Comparison of ENCODE assay signal across 8 mouse cellular contexts in genomic region chr2:125122288-125122623, GRCm38 (mm10). TPM values are rescaled to one million over a fixed set of nuclear protein-coding genes. Genes with fewer than 3 reads are reported as not detected.
DNase-seq lines count a peak whose midpoint lies in the region; ATAC-seq lines count a peak whose summit lies in the region.

No protein-coding gene starts in this region.

- H3K9me3 ChIP-seq in heart, embryonic 12.5 days (replicated peaks), result no peaks in the 10 kb centered on the region
- no peaks in the 10 kb centered on the region for H3K9me3 ChIP-seq in hindbrain, embryonic 11.5 days (ENCODE audit: control insufficient read depth, low read length)
- no peaks in the 10 kb centered on the region for H3K9me3 ChIP-seq in midbrain, embryonic 10.5 days (replicated peaks)

- H3K4me3 ChIP-seq in heart, embryonic 12.5 days, result peak overlapping the region; percentile 75
- H3K4me3 ChIP-seq in hindbrain, embryonic 11.5 days (ENCODE audit: low read depth, low read length), result peak overlapping the region; percentile 78
- H3K4me3 ChIP-seq in midbrain, embryonic 10.5 days, result peak overlapping the region; percentile 88

- WGBS in heart, embryonic 12.5 days, result 11% methylated on average over 4 of the region's 4 CpGs
- 9% methylated on average over 4 of the region's 4 CpGs for WGBS in hindbrain, embryonic 11.5 days
- WGBS in midbrain, embryonic 10.5 days, result 12% methylated on average over 4 of the region's 4 CpGs

- no peaks in the 10 kb centered on the region for H3K27me3 ChIP-seq in heart, embryonic 12.5 days (replicated peaks)
- H3K27me3 ChIP-seq in hindbrain, embryonic 11.5 days (ENCODE audit: control insufficient read depth, insufficient read depth, low read length), result no peaks in the 10 kb centered on the region
- H3K27me3 ChIP-seq in midbrain, embryonic 10.5 days (ENCODE audit: low read depth, poor library complexity, severe bottlenecking), result 0 out of 2 replicates have a peak, but pooled peaks cover 3% of the 10 kb centered on the region

- H3K9ac ChIP-seq in heart, embryonic 12.5 days, result peak overlapping the region; percentile 91
- peak overlapping the region; percentile 97 for H3K9ac ChIP-seq in hindbrain, embryonic 11.5 days (ENCODE audit: low read depth, low read length)

- no peak for ATAC-seq in heart, embryonic 12.5 days (ENCODE audit: insufficient number of reproducible peaks, low FRiP score)
- no peak for ATAC-seq in hindbrain, embryonic 11.5 days (ENCODE audit: low FRiP score)

- H3K27ac ChIP-seq in heart, embryonic 12.5 days (ENCODE audit: poor library complexity, severe bottlenecking), result 0 out of 2 replicates have a peak overlapping the region, but pooled peaks have one; percentile 72
- peak overlapping the region; percentile 91 for H3K27ac ChIP-seq in hindbrain, embryonic 11.5 days (ENCODE audit: low read depth, low read length)
- H3K27ac ChIP-seq in midbrain, embryonic 10.5 days (replicated peaks), result peak overlapping the region; percentile 100

- H3K36me3 ChIP-seq in heart, embryonic 12.5 days, result no peaks in the 10 kb centered on the region
- H3K36me3 ChIP-seq in hindbrain, embryonic 11.5 days (ENCODE audit: control insufficient read depth, insufficient read depth, low read length), result no peaks in the 10 kb centered on the region
- H3K36me3 ChIP-seq in midbrain, embryonic 10.5 days, result 0 out of 2 replicates have a peak, but pooled peaks cover 2% of the 10 kb centered on the region

- DNase-seq in heart, postnatal 14 days, result no peak
- peak; percentile 57 for DNase-seq in NIH3T3 (ENCODE audit: low read depth)
- DNase-seq in hindbrain, embryonic 11.5 days (ENCODE audit: low spot score), result no peak
- no peak for DNase-seq in midbrain, embryonic 10.5 days (ENCODE audit: low spot score)
- DNase-seq in right cerebral cortex, postnatal 4 days, result no peak
- no peak for DNase-seq in spleen, postnatal 14 days (ENCODE audit: low spot score in 2 of 2)
- DNase-seq in layer of hippocampus, adult 9-10 months (ENCODE audit: low spot score), result no peak

- intact Hi-C loops in heart, postnatal 14 days (cut with DNase I), result no loop called here

- peak overlapping the region; percentile 74 for H3K4me2 ChIP-seq in heart, embryonic 12.5 days
- peak overlapping the region; percentile 53 for H3K4me2 ChIP-seq in hindbrain, embryonic 11.5 days (replicated peaks; ENCODE audit: low read depth, low read length)

- H3K4me1 ChIP-seq in heart, embryonic 12.5 days (replicated peaks), result peaks cover 31% of the 10 kb centered on the region
- no peaks in the 10 kb centered on the region; the same call in 1 of the 2 replicates for H3K4me1 ChIP-seq in hindbrain, embryonic 11.5 days (replicated peaks; ENCODE audit: control insufficient read depth, insufficient read depth, low read length)
- H3K4me1 ChIP-seq in midbrain, embryonic 10.5 days, result peaks cover 29% of the 10 kb centered on the region

RNA-seq across cellular contexts. Expression of gene Myef2, which starts 1.2 kb away (rescaled TPM):
- polyA plus RNA-seq in heart, embryonic 12.5 days (2016; fragmentation: Nextera tagmentation; extraction: Ambion mirVana), result 90.4 and 90.5 TPM in 2 replicates
- total RNA-seq in heart, postnatal 14 days (2021), result 10 to 100 TPM; 11.3 to 12.2 TPM
- polyA plus RNA-seq in hindbrain, embryonic 11.5 days (2014; fragmentation: Nextera tagmentation; extraction: Ambion mirVana), result 261 and 265 TPM in 2 replicates
- 177 and 207 TPM in 2 replicates for polyA plus RNA-seq in midbrain, embryonic 10.5 days (2016; fragmentation: Nextera tagmentation; extraction: Ambion mirVana)

RNA-seq across cellular contexts. Expression of gene Ctxn2, which starts 14.2 kb away (rescaled TPM):
- polyA plus RNA-seq in heart, embryonic 12.5 days (2016; fragmentation: Nextera tagmentation; extraction: Ambion mirVana), result not detected in 2 replicates
- not detected for total RNA-seq in heart, postnatal 14 days (2021)
- not detected in 2 replicates for polyA plus RNA-seq in hindbrain, embryonic 11.5 days (2014; fragmentation: Nextera tagmentation; extraction: Ambion mirVana)
- 0.17 TPM in 1 of 2 replicates, not detected in the other for polyA plus RNA-seq in midbrain, embryonic 10.5 days (2016; fragmentation: Nextera tagmentation; extraction: Ambion mirVana)

RNA-seq across cellular contexts. Expression of gene Slc12a1, which starts 30.0 kb away (rescaled TPM):
- polyA plus RNA-seq in heart, embryonic 12.5 days (2016; fragmentation: Nextera tagmentation; extraction: Ambion mirVana), result 0.04 TPM in 1 of 2 replicates, not detected in the other
- total RNA-seq in heart, postnatal 14 days (2021), result not detected
- polyA plus RNA-seq in hindbrain, embryonic 11.5 days (2014; fragmentation: Nextera tagmentation; extraction: Ambion mirVana), result not detected in 2 replicates
- polyA plus RNA-seq in midbrain, embryonic 10.5 days (2016; fragmentation: Nextera tagmentation; extraction: Ambion mirVana), result not detected in 2 replicates

RNA-seq across cellular contexts. Expression of gene Slc24a5, which starts 54.3 kb away (rescaled TPM):
- polyA plus RNA-seq in heart, embryonic 12.5 days (2016; fragmentation: Nextera tagmentation; extraction: Ambion mirVana), result 2.9 and 4.1 TPM in 2 replicates
- 1 to 10 TPM in 1 of 2 experiments, under 1 TPM in 1; 0.90 to 1.4 TPM for total RNA-seq in heart, postnatal 14 days (2021)
- polyA plus RNA-seq in hindbrain, embryonic 11.5 days (2014; fragmentation: Nextera tagmentation; extraction: Ambion mirVana), result 5.6 TPM in 2 replicates
- 3.5 and 5.1 TPM in 2 replicates for polyA plus RNA-seq in midbrain, embryonic 10.5 days (2016; fragmentation: Nextera tagmentation; extraction: Ambion mirVana)
